Mouse (Mus musculus) kidney, adult 2 months (tissue): ENCODE measurements around the gene Tmem132c.

ENCODE experiments used
- CTCF ChIP-seq: fragments of 200-500 bp; conservative IDR thresholded peaks from 2 replicates; pipeline ENCODE4 v1.5.1; 2011; ENCODE audit warnings: low read depth, mild to moderate bottlenecking, control low read depth, low read length, moderate library complexity, mixed read lengths; ENCODE audit not compliant: insufficient read depth, insufficient read length
- POLR2A ChIP-seq: fragments of 200-500 bp; IDR thresholded peaks from one replicate; pipeline ENCODE4 v1.6.1; 2011; ENCODE audit warnings: low read depth, low read length, control low read depth

- TF ChIP-seq POLR2A = no peak
- no peak for TF ChIP-seq CTCF
Observed at GRCm38 (mm10) chr5:127298060-127298459, 56.5 kb downstream of the Tmem132c start.
